Mouse (Mus musculus): ENCODE measurements around the gene Mta3. TPM values are rescaled to one million over a fixed set of nuclear protein-coding genes. Genes with fewer than 3 reads are reported as not detected.

Gene Mta3
- total RNA-seq, 1 experiment, result 52.8 TPM

DNA sequence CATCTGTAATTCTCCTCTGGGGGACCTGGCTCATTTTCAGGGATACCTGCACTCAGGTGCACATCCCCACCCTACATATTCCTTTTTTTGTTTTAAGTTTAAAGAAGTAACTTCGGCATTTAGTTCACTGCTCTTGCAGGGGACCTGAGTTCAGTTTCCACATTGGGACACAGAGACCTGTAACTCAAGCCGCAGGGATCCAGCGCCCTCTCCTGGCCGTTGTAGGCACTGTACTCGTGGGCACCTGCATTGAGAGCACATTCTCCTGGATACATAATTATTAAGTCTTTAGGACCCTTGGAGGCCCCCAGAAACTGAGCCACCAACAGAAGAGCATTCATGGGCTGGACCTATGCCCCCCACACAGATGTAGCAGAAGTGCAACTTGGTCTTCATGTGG is 26.8 kb downstream of the Mta3 start:
- peak; percentile 77 for DNase-seq (ENCODE audit: low read depth, low spot score)
- TF ChIP-seq CHD2 (IDR thresholded peaks at IDR 0.05; ENCODE audit: low read depth, low read length), result no peak
- no peak for TF ChIP-seq ZNF384 (IDR thresholded peaks at IDR 0.05; ENCODE audit: low read depth, low read length)
- TF ChIP-seq MAFK (IDR thresholded peaks at IDR 0.05; ENCODE audit: insufficient read depth, low read depth, low read length), result no peak
- TF ChIP-seq ZC3H11A (IDR thresholded peaks at IDR 0.05; ENCODE audit: borderline replicate concordance, low read depth, low read length), result peak; percentile 95; the same call in 1 of the 2 replicates
- TF ChIP-seq HCFC1 (IDR thresholded peaks at IDR 0.05; ENCODE audit: borderline replicate concordance, insufficient read depth, low read length), result no peak
- no peak overlapping the region; the same call in 1 of the 2 replicates for H3K27ac ChIP-seq (ENCODE audit: insufficient read depth, low read depth, low read length, poor library complexity, severe bottlenecking)
- H3K4me3 ChIP-seq (ENCODE audit: insufficient read depth in 1 of 2, low read depth in 1 of 2, low read length in 2 of 2, poor library complexity in 1 of 2, severe bottlenecking in 1 of 2), result no peak overlapping the region; a peak in 1 of 4 replicates
- H3K9ac ChIP-seq (ENCODE audit: insufficient read depth, low read depth, low read length, poor library complexity, severe bottlenecking), result peak overlapping the region; percentile 67; the same call in 1 of the 2 replicates
- H3K36me3 ChIP-seq (ENCODE audit: control insufficient read depth, insufficient read depth, low read length, poor library complexity, severe bottlenecking), result peaks cover 7% of the 10 kb centered on the region; the same call in 1 of the 2 replicates
- in situ Hi-C loops (cut with MboI; ENCODE audit: low sequenced_read_pairs in 2 of 2, unreplicated experiment in 2 of 2), result loop anchor here in 1 of 2 experiments (5.0 kb wide), 1 partner anchor 86 kb away; no protein-coding TSS in a partner anchor
- peaks cover 4 to 28% of the 10 kb centered on the region in 2 experiments for H3K4me1 ChIP-seq (ENCODE audit: control insufficient read depth in 2 of 2, insufficient read depth in 2 of 2, low read length in 2 of 2, poor library complexity in 1 of 2)
- no peaks in the 10 kb centered on the region for H3K9me3 ChIP-seq (ENCODE audit: control insufficient read depth, insufficient read depth, low read depth, low read length)

- no peak overlapping the region for H3K9ac ChIP-seq (ENCODE audit: insufficient read depth, low read depth, low read length, poor library complexity, severe bottlenecking)
- H3K27ac ChIP-seq (ENCODE audit: insufficient read depth, low read depth, low read length, poor library complexity, severe bottlenecking), result no peak overlapping the region
- peaks cover 6 to 25% of the 10 kb centered on the region in 2 experiments for H3K4me1 ChIP-seq (ENCODE audit: control insufficient read depth in 2 of 2, insufficient read depth in 2 of 2, low read length in 2 of 2, poor library complexity in 1 of 2)
- no peaks in the 10 kb centered on the region for H3K9me3 ChIP-seq (ENCODE audit: control insufficient read depth, insufficient read depth, low read depth, low read length)
- DNase-seq (ENCODE audit: low read depth, low spot score), result no peak
- in situ Hi-C loops (cut with MboI; ENCODE audit: low sequenced_read_pairs in 2 of 2, unreplicated experiment in 2 of 2), result no loop called here
- no peak overlapping the region for H3K4me3 ChIP-seq (ENCODE audit: insufficient read depth in 1 of 2, low read depth in 1 of 2, low read length in 2 of 2, poor library complexity in 1 of 2, severe bottlenecking in 1 of 2)
- peaks cover 12% of the 10 kb centered on the region for H3K36me3 ChIP-seq (ENCODE audit: control insufficient read depth, insufficient read depth, low read length, poor library complexity, severe bottlenecking)
- no peak for TF ChIP-seq ZNF384 (IDR thresholded peaks at IDR 0.05; ENCODE audit: low read depth, low read length)
- TF ChIP-seq CHD2 (IDR thresholded peaks at IDR 0.05; ENCODE audit: low read depth, low read length), result no peak
- no peak for TF ChIP-seq MAFK (IDR thresholded peaks at IDR 0.05; ENCODE audit: insufficient read depth, low read depth, low read length)
- TF ChIP-seq HCFC1 (IDR thresholded peaks at IDR 0.05; ENCODE audit: borderline replicate concordance, insufficient read depth, low read length), result no peak
- no peak for TF ChIP-seq ZC3H11A (IDR thresholded peaks at IDR 0.05; ENCODE audit: borderline replicate concordance, low read depth, low read length)
These were observed 30.7 kb downstream of the Mta3 start for GRCm38 (mm10) chr17:83736701-83737100.

DNA sequence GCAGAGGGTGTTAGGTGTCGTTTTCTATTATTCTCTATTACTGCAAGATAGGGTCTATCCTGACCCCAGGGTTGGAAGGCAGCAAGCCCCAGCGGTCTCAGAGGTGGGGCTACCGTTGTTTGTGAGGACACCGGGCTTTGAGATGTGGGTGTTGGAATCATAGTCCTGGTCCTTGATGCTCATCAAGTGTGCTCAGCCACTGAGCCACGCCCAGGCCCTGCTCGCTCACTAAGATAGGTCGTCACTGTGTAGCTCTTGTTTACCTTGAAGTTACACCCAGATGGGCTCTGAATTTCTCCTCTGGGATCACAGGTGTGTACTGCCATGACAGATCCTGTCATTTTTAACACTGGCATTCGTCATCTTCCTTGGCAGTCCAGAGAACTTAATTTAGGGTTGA is 31.8 kb downstream of the Mta3 start:
- DNase-seq (ENCODE audit: low read depth, low spot score), result no peak
- Histone ChIP-seq H3K9ac (ENCODE audit: insufficient read depth, low read depth, low read length, poor library complexity, severe bottlenecking) (no peak overlapping the region), H3K4me3 (ENCODE audit: insufficient read depth in 1 of 2, low read depth in 1 of 2, low read length in 2 of 2, poor library complexity in 1 of 2, severe bottlenecking in 1 of 2) (no peak overlapping the region), H3K27ac (ENCODE audit: insufficient read depth, low read depth, low read length, poor library complexity, severe bottlenecking) (no peak overlapping the region), H3K4me1 (ENCODE audit: control insufficient read depth in 2 of 2, insufficient read depth in 2 of 2, low read length in 2 of 2, poor library complexity in 1 of 2) (peaks cover 6 to 22% of the 10 kb centered on the region in 2 experiments), H3K36me3 (ENCODE audit: control insufficient read depth, insufficient read depth, low read length, poor library complexity, severe bottlenecking) (peaks cover 12% of the 10 kb centered on the region), H3K9me3 (ENCODE audit: control insufficient read depth, insufficient read depth, low read depth, low read length) (no peaks in the 10 kb centered on the region)
- no peak for TF ChIP-seq MAFK (IDR thresholded peaks at IDR 0.05; ENCODE audit: insufficient read depth, low read depth, low read length)
- no peak for TF ChIP-seq ZC3H11A (IDR thresholded peaks at IDR 0.05; ENCODE audit: borderline replicate concordance, low read depth, low read length)
- TF ChIP-seq ZNF384 (IDR thresholded peaks at IDR 0.05; ENCODE audit: low read depth, low read length), result no peak
- TF ChIP-seq CHD2 (IDR thresholded peaks at IDR 0.05; ENCODE audit: low read depth, low read length), result no peak
- no peak for TF ChIP-seq HCFC1 (IDR thresholded peaks at IDR 0.05; ENCODE audit: borderline replicate concordance, insufficient read depth, low read length)
- in situ Hi-C loops (cut with MboI; ENCODE audit: low sequenced_read_pairs in 2 of 2, unreplicated experiment in 2 of 2), result no loop called here

DNA sequence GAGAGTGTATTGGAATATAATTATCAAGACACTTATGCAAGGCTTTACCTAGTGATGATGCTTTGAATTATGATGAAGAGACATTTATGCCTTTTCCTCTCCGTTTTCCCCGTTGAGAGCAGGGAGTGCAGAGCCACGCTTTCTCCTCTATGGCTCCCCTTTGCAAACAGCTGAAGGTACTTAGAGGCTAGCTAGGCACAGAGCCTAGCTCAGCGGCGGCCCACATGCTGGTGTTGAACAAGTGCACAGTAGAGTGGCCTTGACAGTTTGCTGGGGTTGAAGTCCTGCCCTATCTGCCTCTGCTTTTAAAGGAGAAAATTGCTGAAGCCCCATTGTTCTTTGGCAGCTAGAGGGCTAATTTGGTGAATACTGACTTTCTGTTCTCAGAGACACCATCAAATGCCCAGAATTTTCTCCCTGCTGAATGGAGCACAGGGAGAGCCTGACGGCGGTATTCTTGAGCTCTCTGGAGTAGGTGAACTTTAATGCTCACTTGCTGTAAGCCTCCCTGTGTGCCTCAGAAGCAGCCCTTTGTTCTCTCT is 34.2 kb downstream of the Mta3 start:
- in situ Hi-C loops (cut with MboI; ENCODE audit: low sequenced_read_pairs in 2 of 2, unreplicated experiment in 2 of 2), result no loop called here
- Histone ChIP-seq H3K9me3 (ENCODE audit: control insufficient read depth, insufficient read depth, low read depth, low read length) (no peaks in the 10 kb centered on the region), H3K9ac (ENCODE audit: insufficient read depth, low read depth, low read length, poor library complexity, severe bottlenecking) (no peak overlapping the region), H3K4me1 (ENCODE audit: control insufficient read depth in 2 of 2, insufficient read depth in 2 of 2, low read length in 2 of 2, poor library complexity in 1 of 2) (peaks cover 5 to 18% of the 10 kb centered on the region in 2 experiments), H3K27ac (ENCODE audit: insufficient read depth, low read depth, low read length, poor library complexity, severe bottlenecking) (peak overlapping the region; percentile 24; the same call in 1 of the 2 replicates), H3K36me3 (ENCODE audit: control insufficient read depth, insufficient read depth, low read length, poor library complexity, severe bottlenecking) (peaks cover 23% of the 10 kb centered on the region), H3K4me3 (ENCODE audit: insufficient read depth in 1 of 2, low read depth in 1 of 2, low read length in 2 of 2, poor library complexity in 1 of 2, severe bottlenecking in 1 of 2) (no peak overlapping the region)
- DNase-seq (ENCODE audit: low read depth, low spot score), result no peak
- TF ChIP-seq ZNF384 (IDR thresholded peaks at IDR 0.05; ENCODE audit: low read depth, low read length) (no peak), MAFK (IDR thresholded peaks at IDR 0.05; ENCODE audit: insufficient read depth, low read depth, low read length) (no peak), ZC3H11A (IDR thresholded peaks at IDR 0.05; ENCODE audit: borderline replicate concordance, low read depth, low read length) (no peak), HCFC1 (IDR thresholded peaks at IDR 0.05; ENCODE audit: borderline replicate concordance, insufficient read depth, low read length) (no peak), CHD2 (IDR thresholded peaks at IDR 0.05; ENCODE audit: low read depth, low read length) (no peak)
